Mouse (Mus musculus): Measurements from ENCODE around the gene Ncoa3. TPM values are rescaled to one million over a fixed set of nuclear protein-coding genes. Genes with fewer than 3 reads are reported as not detected.
A peak's percentile ranks its signal among the peaks of the same experiment; 100 is the strongest.

Ncoa3 gene
- polyA plus RNA-seq, 1 experiment from 2014 or later, result 14.6 TPM

GRCm38 (mm10) chr2:166110764-166111163, 118.3 kb downstream of the Ncoa3 start:
- no peak overlapping the region for H3K27ac ChIP-seq
- no peaks in the 10 kb centered on the region for H3K27me3 ChIP-seq (ENCODE audit: insufficient read depth, low read length)
- H3K36me3 ChIP-seq (ENCODE audit: insufficient read depth, low read length), result no peaks in the 10 kb centered on the region
- WGBS, result 44% methylated on average over 8 of the region's 8 CpGs
- no peak overlapping the region for H3K4me2 ChIP-seq (ENCODE audit: low read length)
- H3K4me1 ChIP-seq (replicated peaks; ENCODE audit: insufficient read depth, low read length), result peaks cover 5% of the 10 kb centered on the region; the same call in 1 of the 2 replicates
- TF ChIP-seq CTCF (IDR thresholded peaks at IDR 0.05; ENCODE audit: low read depth), result no peak
- no peak overlapping the region for H3K4me3 ChIP-seq (replicated peaks; ENCODE audit: low read depth, low read length)
- H3K9ac ChIP-seq (ENCODE audit: low read depth, low read length), result no peak overlapping the region
- ATAC-seq (replicated peaks; ENCODE audit: low FRiP score, low read depth), result peak; percentile 31; the same call in 1 of the 2 replicates
- H3K9me3 ChIP-seq (replicated peaks; ENCODE audit: low read length), result no peaks in the 10 kb centered on the region
- DNase-seq (ENCODE audit: low spot score), result no peak

- H3K27me3 ChIP-seq (ENCODE audit: insufficient read depth, low read length), result no peaks in the 10 kb centered on the region
- no peak overlapping the region for H3K4me3 ChIP-seq (replicated peaks; ENCODE audit: low read depth, low read length)
- no peak for ATAC-seq (replicated peaks; ENCODE audit: low FRiP score, low read depth)
- no peak overlapping the region for H3K27ac ChIP-seq
- H3K36me3 ChIP-seq (ENCODE audit: insufficient read depth, low read length), result no peaks in the 10 kb centered on the region
- no peaks in the 10 kb centered on the region for H3K9me3 ChIP-seq (replicated peaks; ENCODE audit: low read length)
- no peak for DNase-seq (ENCODE audit: low spot score)
- no peak for TF ChIP-seq CTCF (IDR thresholded peaks at IDR 0.05; ENCODE audit: low read depth)
- peaks cover 5% of the 10 kb centered on the region; the same call in 1 of the 2 replicates for H3K4me1 ChIP-seq (replicated peaks; ENCODE audit: insufficient read depth, low read length)
- no peak overlapping the region for H3K4me2 ChIP-seq (ENCODE audit: low read length)
- WGBS, result 64% methylated on average over 2 of the region's 2 CpGs
- no peak overlapping the region for H3K9ac ChIP-seq (ENCODE audit: low read depth, low read length)
Measured at GRCm38 (mm10) chr2:166111238-166111637, 118.8 kb downstream of the Ncoa3 start.

- DNase-seq (ENCODE audit: low spot score), result no peak
- Histone ChIP-seq H3K4me1 (replicated peaks; ENCODE audit: insufficient read depth, low read length) (peaks cover 5% of the 10 kb centered on the region; the same call in 1 of the 2 replicates), H3K27ac (no peak overlapping the region), H3K4me2 (ENCODE audit: low read length) (no peak overlapping the region), H3K9me3 (replicated peaks; ENCODE audit: low read length) (no peaks in the 10 kb centered on the region), H3K27me3 (ENCODE audit: insufficient read depth, low read length) (no peaks in the 10 kb centered on the region), H3K9ac (ENCODE audit: low read depth, low read length) (no peak overlapping the region), H3K36me3 (ENCODE audit: insufficient read depth, low read length) (no peaks in the 10 kb centered on the region), H3K4me3 (replicated peaks; ENCODE audit: low read depth, low read length) (no peak overlapping the region)
- WGBS, result 41% methylated on average over 10 of the region's 10 CpGs
- no peak for TF ChIP-seq CTCF (IDR thresholded peaks at IDR 0.05; ENCODE audit: low read depth)
- no peak for ATAC-seq (replicated peaks; ENCODE audit: low FRiP score, low read depth)
Measured at GRCm38 (mm10) chr2:166111831-166112250, 119.4 kb downstream of the Ncoa3 start.

- H3K4me3 ChIP-seq (replicated peaks; ENCODE audit: low read depth, low read length), result no peak overlapping the region
- DNase-seq (ENCODE audit: low spot score), result no peak
- no peaks in the 10 kb centered on the region for H3K36me3 ChIP-seq (ENCODE audit: insufficient read depth, low read length)
- H3K9ac ChIP-seq (ENCODE audit: low read depth, low read length), result no peak overlapping the region
- no peaks in the 10 kb centered on the region for H3K27me3 ChIP-seq (ENCODE audit: insufficient read depth, low read length)
- WGBS, result 87% methylated on average over 11 of the region's 11 CpGs
- no peak overlapping the region for H3K27ac ChIP-seq
- no peak for TF ChIP-seq CTCF (IDR thresholded peaks at IDR 0.05; ENCODE audit: low read depth)
- no peaks in the 10 kb centered on the region for H3K9me3 ChIP-seq (replicated peaks; ENCODE audit: low read length)
- ATAC-seq (replicated peaks; ENCODE audit: low FRiP score, low read depth), result no peak
- peaks cover 5% of the 10 kb centered on the region; the same call in 1 of the 2 replicates for H3K4me1 ChIP-seq (replicated peaks; ENCODE audit: insufficient read depth, low read length)
- H3K4me2 ChIP-seq (ENCODE audit: low read length), result no peak overlapping the region
Measured at GRCm38 (mm10) chr2:166112986-166113385, 120.5 kb downstream of the Ncoa3 start.

- peak overlapping the region; percentile 31; the same call in 1 of the 2 replicates for H3K27ac ChIP-seq
- peaks cover 5% of the 10 kb centered on the region; the same call in 1 of the 2 replicates for H3K4me1 ChIP-seq (replicated peaks; ENCODE audit: insufficient read depth, low read length)
- ATAC-seq (replicated peaks; ENCODE audit: low FRiP score, low read depth) (peak; percentile 87), DNase-seq (ENCODE audit: low spot score) (peak; percentile 91)
- no peak overlapping the region for H3K4me3 ChIP-seq (replicated peaks; ENCODE audit: low read depth, low read length)
- no peaks in the 10 kb centered on the region for H3K27me3 ChIP-seq (ENCODE audit: insufficient read depth, low read length)
- H3K9me3 ChIP-seq (replicated peaks; ENCODE audit: low read length), result no peaks in the 10 kb centered on the region
- H3K9ac ChIP-seq (ENCODE audit: low read depth, low read length), result no peak overlapping the region
- no peaks in the 10 kb centered on the region for H3K36me3 ChIP-seq (ENCODE audit: insufficient read depth, low read length)
- no peak overlapping the region; the same call in 1 of the 2 replicates for H3K4me2 ChIP-seq (ENCODE audit: low read length)
- 58% methylated on average over 15 of the region's 15 CpGs for WGBS
- no peak for TF ChIP-seq CTCF (IDR thresholded peaks at IDR 0.05; ENCODE audit: low read depth)
Measured at GRCm38 (mm10) chr2:166115571-166116277, 123.3 kb downstream of the Ncoa3 start.

GRCm38 (mm10) chr2:166116278-166116608, 123.8 kb downstream of the Ncoa3 start:
- H3K36me3 ChIP-seq (ENCODE audit: insufficient read depth, low read length), result no peaks in the 10 kb centered on the region
- H3K27me3 ChIP-seq (ENCODE audit: insufficient read depth, low read length), result no peaks in the 10 kb centered on the region
- H3K4me3 ChIP-seq (replicated peaks; ENCODE audit: low read depth, low read length), result no peak overlapping the region
- ATAC-seq (replicated peaks; ENCODE audit: low FRiP score, low read depth) (peak; percentile 65), DNase-seq (ENCODE audit: low spot score) (peak; percentile 88)
- WGBS, result 45% methylated on average over 7 of the region's 7 CpGs
- H3K9me3 ChIP-seq (replicated peaks; ENCODE audit: low read length), result no peaks in the 10 kb centered on the region
- TF ChIP-seq CTCF (IDR thresholded peaks at IDR 0.05; ENCODE audit: low read depth), result no peak
- H3K9ac ChIP-seq (ENCODE audit: low read depth, low read length), result no peak overlapping the region
- peak overlapping the region; percentile 31; the same call in 1 of the 2 replicates for H3K27ac ChIP-seq
- H3K4me1 ChIP-seq (replicated peaks; ENCODE audit: insufficient read depth, low read length), result peaks cover 5% of the 10 kb centered on the region; the same call in 1 of the 2 replicates
- no peak overlapping the region; the same call in 1 of the 2 replicates for H3K4me2 ChIP-seq (ENCODE audit: low read length)

All from kidney, postnatal 0 days (tissue).